Mouse (Mus musculus) CD4-positive, CD25-positive, alpha-beta regulatory T cell (primary cell): ENCODE measurements around the gene Olfr63. TPM values are rescaled to one million over a fixed set of nuclear protein-coding genes. Genes with fewer than 3 reads are reported as not detected.

Source experiments
- polyA plus RNA-seq: library from polyadenylated mRNA; unstranded; fragments of 100-300 nt; shearing (Covaris generic); gene quantifications from one replicate; pipeline ENCODE4 v1.2.1, GENCODE M21; 2017

Gene Olfr63
- 0.02 TPM for polyA plus RNA-seq

GRCm38 (mm10) chr17:33264376-33264775, at the start of gene Olfr63:
TSS of gene Olfr63 (plus strand) at chr17:33264676.

GRCm38 (mm10) chr17:33221590-33221989, 42.9 kb upstream of the Olfr63 start, which contains the start of gene Olfr1564:
TSS of gene Olfr1564 (minus strand) at chr17:33221690.

GRCm38 (mm10) chr17:33254530-33255318, 9.8 kb upstream of the Olfr63 start, which contains the start of gene Zfp955a:
TSS of gene Zfp955a (minus strand) at chr17:33255145.

GRCm38 (mm10) chr17:33289039-33289875, 24.8 kb downstream of the Olfr63 start, which contains the start of gene Zfp955b:
TSS of gene Zfp955b (plus strand) at chr17:33289544.

Other genes with a start within 250 kb of the Olfr63 start
- 9.1 TPM for gene Zfp763, start 231.3 kb upstream of the Olfr63 start, polyA plus RNA-seq
- not detected for gene 4921501E09Rik, start 196.6 kb upstream of the Olfr63 start, polyA plus RNA-seq
- gene Zfp563, start 175.4 kb upstream of the Olfr63 start, polyA plus RNA-seq: 4.9 TPM
- not detected for gene Morc2b, start 125.0 kb upstream of the Olfr63 start, polyA plus RNA-seq
- not detected for gene Olfr55, start 96.2 kb upstream of the Olfr63 start, polyA plus RNA-seq
- gene Olfr239, start 73.4 kb upstream of the Olfr63 start, polyA plus RNA-seq: not detected
- not detected for gene Olfr1564, start 43.0 kb upstream of the Olfr63 start, polyA plus RNA-seq
- 18.7 TPM for gene Zfp955a, start 9.5 kb upstream of the Olfr63 start, polyA plus RNA-seq
- gene Zfp955b, start 24.9 kb downstream of the Olfr63 start, polyA plus RNA-seq: 12.1 TPM
- 13.0 TPM for gene Zfp81, start 94.2 kb downstream of the Olfr63 start, polyA plus RNA-seq
- 6.1 TPM for gene Zfp101, start 130.0 kb downstream of the Olfr63 start, polyA plus RNA-seq
- not detected for gene Actl9, start 168.2 kb downstream of the Olfr63 start, polyA plus RNA-seq